Mouse (Mus musculus) intestine, postnatal 0 days (tissue): Measurements from ENCODE around the gene Slc25a17. TPM values are rescaled to one million over a fixed set of nuclear protein-coding genes. Genes with fewer than 3 reads are reported as not detected.

Source experiments
- ATAC-seq: fragments of 200-750 bp; cut with Nextera tagmentation; 2 replicates; pipeline ENCODE4 v1.8.0; 2017; ENCODE audit warnings: mild to moderate bottlenecking, moderate TSS enrichment, moderate library complexity
- H3K27ac ChIP-seq: fragments of 300-500 bp; sonication (generic); 2 replicates; pipeline ENCODE4 v1.5.1; 2014; ENCODE audit warnings: mild to moderate bottlenecking, low read depth, low read length, moderate library complexity
- H3K27me3 ChIP-seq: fragments of 300-500 bp; sonication (generic); replicated peaks from 2 replicates; pipeline ENCODE4 v1.6.1; 2014; ENCODE audit warnings: low read length, mixed read lengths; ENCODE audit not compliant: control insufficient read depth, insufficient read depth
- H3K36me3 ChIP-seq: fragments of 300-500 bp; sonication (generic); 2 replicates; pipeline ENCODE4 v1.6.1; 2014; ENCODE audit warnings: mild to moderate bottlenecking, moderate library complexity; ENCODE audit not compliant: control insufficient read depth, insufficient read depth
- H3K4me1 ChIP-seq: fragments of 300-500 bp; sonication (generic); replicated peaks from 2 replicates; pipeline ENCODE4 v1.6.1; 2014; ENCODE audit warnings: antibody characterized with exemption, low read length, mixed read lengths; ENCODE audit not compliant: control insufficient read depth, insufficient read depth
- H3K4me2 ChIP-seq: fragments of 300-500 bp; sonication (generic); replicated peaks from 2 replicates; pipeline ENCODE4 v1.6.1; 2014; ENCODE audit warnings: low read depth, mild to moderate bottlenecking, moderate library complexity
- H3K4me3 ChIP-seq: fragments of 300-500 bp; sonication (generic); 2 replicates; pipeline ENCODE4 v1.5.1; 2014; ENCODE audit warnings: low read depth, low read length
- H3K9ac ChIP-seq: fragments of 300-500 bp; sonication (generic); 2 replicates; pipeline ENCODE4 v1.6.1; 2014; ENCODE audit warnings: mild to moderate bottlenecking, low read depth, low read length
- H3K9me3 ChIP-seq: fragments of 300-500 bp; sonication (generic); 2 replicates; pipeline ENCODE4 v1.6.1; 2016; ENCODE audit warnings: mixed run types; ENCODE audit not compliant: control insufficient read depth
- CTCF ChIP-seq: sonication (generic); IDR thresholded peaks from 2 replicates; pipeline ENCODE4 v1.5.1; 2016; ENCODE audit warnings: low read depth, mild to moderate bottlenecking, control low read depth, antibody characterized with exemption, moderate library complexity
- WGBS: fragments of 180-500 bp; shearing (Covaris S2); extraction: QIAGEN DNeasy Blood & Tissue Kit; methylation state at CpG from one replicate; pipeline ENCODE4 v1.1.7; 2014; 5-methylcytosine and 5-hydroxymethylcytosine counted together
- polyA plus RNA-seq: library from polyadenylated mRNA; unstranded; fragments of >200 nt; fragmentation: Nextera tagmentation; extraction: Ambion mirVana; gene quantifications from 2 replicates; pipeline ENCODE4 v1.2.1, GENCODE M21; 2015

Gene Slc25a17
- polyA plus RNA-seq, 1 experiment from 2014 or later = 33.2 TPM

DNA sequence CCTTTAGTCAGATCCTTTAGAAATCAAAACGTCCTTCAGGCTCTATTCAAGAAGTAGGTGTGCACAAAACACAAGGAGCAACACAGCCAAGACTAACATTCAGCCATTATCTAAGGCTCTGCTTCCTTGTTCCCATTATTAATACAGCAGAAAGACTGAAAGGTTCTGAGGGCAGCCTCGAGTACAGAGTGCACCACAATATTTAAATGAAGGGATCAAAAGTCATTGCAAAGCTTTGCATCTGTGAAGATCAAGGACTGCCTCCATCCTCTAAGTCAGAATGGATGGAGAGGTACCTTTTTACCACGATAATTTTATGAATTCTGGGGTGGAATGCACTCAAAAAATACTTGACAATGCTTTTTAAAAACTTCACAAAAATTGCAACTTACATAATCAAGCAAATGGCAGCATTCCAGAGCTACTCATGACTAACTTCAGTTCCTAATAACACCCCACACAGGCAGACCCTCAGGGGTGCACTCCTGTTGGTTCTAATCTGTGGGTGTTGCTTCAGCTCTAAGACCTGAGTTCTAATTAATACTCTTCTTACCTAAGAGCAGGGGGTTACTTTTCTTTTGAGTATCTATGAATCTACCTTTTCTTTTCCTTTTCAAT is 29.7 kb downstream of the Slc25a17 start:
- no peak for ATAC-seq
- H3K9me3 ChIP-seq = no peaks in the 10 kb centered on the region
- no peak overlapping the region for H3K4me3 ChIP-seq
- no peak overlapping the region for H3K27ac ChIP-seq
- H3K36me3 ChIP-seq = peaks cover 33% of the 10 kb centered on the region
- H3K9ac ChIP-seq = no peak overlapping the region
- no peak for TF ChIP-seq CTCF
- no peaks in the 10 kb centered on the region for H3K4me1 ChIP-seq
- H3K4me2 ChIP-seq = no peak overlapping the region
- no peaks in the 10 kb centered on the region for H3K27me3 ChIP-seq
- 48% methylated on average over 3 of the region's 3 CpGs for WGBS

DNA sequence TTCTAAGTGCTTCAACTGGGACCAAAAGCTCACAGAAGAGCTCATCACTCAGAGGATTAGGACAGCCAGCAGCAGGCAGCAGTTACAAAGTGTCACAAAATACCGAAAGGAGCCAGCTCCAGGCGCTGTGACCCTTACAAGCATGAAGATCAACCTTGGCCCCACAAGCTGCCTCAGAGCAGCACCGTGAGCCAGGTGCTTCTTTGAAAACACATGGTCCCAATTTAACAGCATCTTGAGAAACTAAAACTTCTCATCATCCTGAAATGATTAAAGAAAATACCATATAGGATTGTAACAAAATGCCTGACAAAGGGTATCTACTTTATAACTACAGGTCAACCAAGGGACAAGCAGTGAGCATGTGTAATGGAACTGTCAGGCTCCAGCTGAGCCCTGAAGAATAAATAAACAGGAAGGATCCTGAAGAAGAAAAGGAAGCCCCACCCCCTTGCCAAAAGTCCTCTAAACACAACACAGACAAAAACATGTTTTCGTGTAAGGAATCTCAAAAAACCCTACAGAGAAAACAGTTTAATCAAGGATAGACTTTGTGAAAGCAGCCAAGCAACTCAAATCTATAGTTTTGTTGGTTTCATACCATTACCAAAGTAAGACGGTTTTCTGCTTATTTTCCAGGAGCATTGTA is 30.8 kb downstream of the Slc25a17 start:
- Histone ChIP-seq H3K9ac (no peak overlapping the region), H3K4me3 (no peak overlapping the region), H3K4me2 (no peak overlapping the region), H3K36me3 (peaks cover 34% of the 10 kb centered on the region), H3K4me1 (no peaks in the 10 kb centered on the region), H3K27ac (peak overlapping the region; percentile 54), H3K27me3 (no peaks in the 10 kb centered on the region), H3K9me3 (no peaks in the 10 kb centered on the region)
- no peak for ATAC-seq
- WGBS = 61% methylated on average over 5 of the region's 5 CpGs
- no peak for TF ChIP-seq CTCF

DNA sequence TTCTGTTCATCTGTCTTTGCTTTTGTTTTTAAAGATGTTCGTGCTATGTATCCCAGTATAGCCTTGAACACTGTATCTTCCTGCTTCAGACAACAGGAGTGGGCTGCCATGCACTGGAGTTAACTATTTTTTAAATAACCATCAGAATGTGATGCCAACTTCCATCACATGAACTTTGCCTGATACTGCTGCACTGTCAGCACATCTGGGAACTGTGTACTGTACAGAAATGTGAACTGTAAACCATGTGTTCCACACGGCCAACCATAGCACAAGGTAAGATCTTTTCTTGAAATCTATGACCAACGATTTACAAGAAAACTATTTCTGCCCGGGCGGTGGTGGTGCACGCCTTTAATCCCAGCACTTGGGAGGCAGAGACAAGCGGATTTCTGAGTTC is 33.1 kb downstream of the Slc25a17 start:
- no peaks in the 10 kb centered on the region for H3K4me1 ChIP-seq
- H3K4me2 ChIP-seq = no peak overlapping the region
- H3K27me3 ChIP-seq = no peaks in the 10 kb centered on the region
- no peak for ATAC-seq
- peaks cover 22% of the 10 kb centered on the region for H3K36me3 ChIP-seq
- WGBS = 83% methylated on average over 7 of the region's 7 CpGs
- H3K27ac ChIP-seq = no peak overlapping the region
- H3K4me3 ChIP-seq = no peak overlapping the region
- no peak overlapping the region for H3K9ac ChIP-seq
- no peaks in the 10 kb centered on the region for H3K9me3 ChIP-seq
- no peak for TF ChIP-seq CTCF

DNA sequence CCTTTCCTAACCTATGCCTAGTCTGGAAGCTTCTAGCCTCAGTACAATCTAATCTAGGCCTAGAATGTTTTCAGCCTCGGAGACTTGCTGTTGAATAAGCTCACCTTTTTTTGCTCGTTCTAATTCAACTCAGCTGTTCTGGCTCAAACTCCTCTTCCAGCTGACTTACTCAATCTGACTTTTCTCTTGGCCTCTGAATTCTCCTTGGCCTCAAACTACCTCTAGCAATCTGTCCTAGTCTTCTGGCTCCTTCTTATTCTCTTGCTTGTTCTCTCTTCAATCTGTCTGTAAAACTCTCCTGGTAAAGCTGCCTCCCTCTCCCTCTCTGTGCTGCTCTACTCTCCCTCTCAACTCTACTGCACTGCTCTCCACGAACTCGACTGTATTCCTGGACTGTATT is 35.6 kb downstream of the Slc25a17 start:
- Histone ChIP-seq H3K36me3 (peaks cover 38% of the 10 kb centered on the region), H3K9me3 (no peaks in the 10 kb centered on the region), H3K9ac (no peak overlapping the region), H3K4me1 (no peaks in the 10 kb centered on the region), H3K4me3 (no peak overlapping the region), H3K27ac (no peak overlapping the region), H3K4me2 (no peak overlapping the region), H3K27me3 (no peaks in the 10 kb centered on the region)
- no peak for TF ChIP-seq CTCF
- ATAC-seq = no peak
- WGBS = 79% methylated on average over 4 of the region's 4 CpGs

GRCm38 (mm10) chr15:81320137-81320536 is 40.5 kb downstream of the Slc25a17 start:
- Histone ChIP-seq H3K4me1 (no peaks in the 10 kb centered on the region), H3K4me2 (no peak overlapping the region), H3K27ac (no peak overlapping the region), H3K27me3 (no peaks in the 10 kb centered on the region), H3K4me3 (no peak overlapping the region), H3K9me3 (0 out of 2 replicates have a peak, but pooled peaks cover 3% of the 10 kb centered on the region), H3K9ac (no peak overlapping the region), H3K36me3 (peaks cover 40% of the 10 kb centered on the region)
- ATAC-seq = no peak
- no peak for TF ChIP-seq CTCF
- 87% methylated on average over 3 of the region's 3 CpGs for WGBS

GRCm38 (mm10) chr15:81319462-81319861 is 41.1 kb downstream of the Slc25a17 start:
- WGBS = 93% methylated on average over 9 of the region's 9 CpGs

More at GRCm38 (mm10) chr15:81319462-81319861, 41.1 kb downstream of the Slc25a17 start:
- Histone ChIP-seq H3K4me1 (no peaks in the 10 kb centered on the region), H3K4me2 (no peak overlapping the region), H3K36me3 (peaks cover 40% of the 10 kb centered on the region), H3K9ac (no peak overlapping the region), H3K4me3 (no peak overlapping the region), H3K9me3 (0 out of 2 replicates have a peak, but pooled peaks cover 3% of the 10 kb centered on the region), H3K27me3 (no peaks in the 10 kb centered on the region), H3K27ac (no peak overlapping the region; the same call in 1 of the 2 replicates)
- no peak for TF ChIP-seq CTCF
- no peak for ATAC-seq
